Mouse (Mus musculus): ENCODE data around the gene Foxp4. TPM values are rescaled to one million over a fixed set of nuclear protein-coding genes. Genes with fewer than 3 reads are reported as not detected.

Foxp4 gene
- 26.9 and 28.1 TPM in 2 replicates for polyA plus RNA-seq (2016; fragmentation: Nextera tagmentation; extraction: Ambion mirVana)

- H3K4me1 ChIP-seq = peaks cover 69% of the 10 kb centered on the region
- peaks cover 26% of the 10 kb centered on the region for H3K36me3 ChIP-seq (replicated peaks)
- 0 out of 2 replicates have a peak, but pooled peaks cover 3% of the 10 kb centered on the region for H3K9me3 ChIP-seq
- H3K27me3 ChIP-seq (replicated peaks; ENCODE audit: low read depth, poor library complexity, severe bottlenecking) = peaks cover 9% of the 10 kb centered on the region; the same call in 1 of the 2 replicates
- DNase-seq (ENCODE audit: low spot score) = peak; percentile 96
- H3K27ac ChIP-seq (replicated peaks) = peak within 1 kb of the TSS; percentile 99
- under 1% methylated on average over 91 of the region's 91 CpGs for WGBS
- H3K4me3 ChIP-seq = peak within 1 kb of the TSS; percentile 89
Observed at GRCm38 (mm10) chr17:47924383-47925339, at the start of gene Foxp4. TSS of gene Foxp4 (minus strand) at chr17:47924645.

- WGBS = 1% methylated on average over 61 of the region's 61 CpGs
- Histone ChIP-seq H3K36me3 (replicated peaks) (no peaks in the 10 kb centered on the region), H3K9me3 (no peaks in the 10 kb centered on the region), H3K27ac (replicated peaks) (peak overlapping the region; percentile 91), H3K27me3 (replicated peaks; ENCODE audit: low read depth, poor library complexity, severe bottlenecking) (peaks cover 40% of the 10 kb centered on the region), H3K4me1 (peaks cover 54% of the 10 kb centered on the region), H3K4me3 (peak overlapping the region; percentile 57)
- peak; percentile 90 for DNase-seq (ENCODE audit: low spot score)
Observed at GRCm38 (mm10) chr17:47973563-47974472, 49.4 kb upstream of the Foxp4 start.

GRCm38 (mm10) chr17:47965885-47966505 lies 41.5 kb upstream of the Foxp4 start:
- Histone ChIP-seq H3K4me3 (no peak overlapping the region), H3K9me3 (no peaks in the 10 kb centered on the region), H3K4me1 (peaks cover 27% of the 10 kb centered on the region), H3K36me3 (replicated peaks) (no peaks in the 10 kb centered on the region), H3K27ac (replicated peaks) (peak overlapping the region; percentile 71), H3K27me3 (replicated peaks; ENCODE audit: low read depth, poor library complexity, severe bottlenecking) (peaks cover 3% of the 10 kb centered on the region; the same call in 1 of the 2 replicates)
- 61% methylated on average over 12 of the region's 12 CpGs for WGBS
- no peak for DNase-seq (ENCODE audit: low spot score)

- DNase-seq (ENCODE audit: low spot score) = peak; percentile 38
- no peaks in the 10 kb centered on the region for H3K36me3 ChIP-seq (replicated peaks)
- H3K4me1 ChIP-seq = peaks cover 38% of the 10 kb centered on the region
- peaks cover 22% of the 10 kb centered on the region for H3K27me3 ChIP-seq (replicated peaks; ENCODE audit: low read depth, poor library complexity, severe bottlenecking)
- WGBS = 54% methylated on average over 10 of the region's 10 CpGs
- no peak overlapping the region for H3K4me3 ChIP-seq
- peak overlapping the region; percentile 7; the same call in 1 of the 2 replicates for H3K27ac ChIP-seq (replicated peaks)
- no peaks in the 10 kb centered on the region for H3K9me3 ChIP-seq
Observed at GRCm38 (mm10) chr17:47958046-47958790, 33.8 kb upstream of the Foxp4 start.

GRCm38 (mm10) chr17:47956486-47956885 lies 32.0 kb upstream of the Foxp4 start:
- Histone ChIP-seq H3K4me3 (no peak overlapping the region), H3K27ac (replicated peaks) (no peak overlapping the region), H3K36me3 (replicated peaks) (no peaks in the 10 kb centered on the region), H3K27me3 (replicated peaks; ENCODE audit: low read depth, poor library complexity, severe bottlenecking) (peaks cover 39% of the 10 kb centered on the region), H3K4me1 (peaks cover 53% of the 10 kb centered on the region), H3K9me3 (no peaks in the 10 kb centered on the region)
- no peak for DNase-seq (ENCODE audit: low spot score)
- WGBS = 94% methylated on average over 8 of the region's 8 CpGs

GRCm38 (mm10) chr17:47955054-47955741 lies 30.8 kb upstream of the Foxp4 start:
- WGBS = 59% methylated on average over 12 of the region's 12 CpGs

GRCm38 (mm10) chr17:47953231-47953630 lies 28.8 kb upstream of the Foxp4 start:
- 32% methylated on average over 5 of the region's 5 CpGs for WGBS

More at GRCm38 (mm10) chr17:47955054-47955741, 30.8 kb upstream of the Foxp4 start:
- no peak overlapping the region for H3K4me3 ChIP-seq
- H3K27me3 ChIP-seq (replicated peaks; ENCODE audit: low read depth, poor library complexity, severe bottlenecking) = peaks cover 46% of the 10 kb centered on the region
- peak overlapping the region; percentile 73 for H3K27ac ChIP-seq (replicated peaks)
- H3K4me1 ChIP-seq = peaks cover 54% of the 10 kb centered on the region
- H3K36me3 ChIP-seq (replicated peaks) = no peaks in the 10 kb centered on the region
- H3K9me3 ChIP-seq = no peaks in the 10 kb centered on the region
- DNase-seq (ENCODE audit: low spot score) = no peak

GRCm38 (mm10) chr17:47952368-47953081 lies 28.1 kb upstream of the Foxp4 start:
- Histone ChIP-seq H3K36me3 (replicated peaks) (no peaks in the 10 kb centered on the region), H3K9me3 (no peaks in the 10 kb centered on the region), H3K4me3 (peak overlapping the region; percentile 28; the same call in 1 of the 2 replicates), H3K27me3 (replicated peaks; ENCODE audit: low read depth, poor library complexity, severe bottlenecking) (peaks cover 66% of the 10 kb centered on the region), H3K27ac (replicated peaks) (peak overlapping the region; percentile 72), H3K4me1 (peaks cover 47% of the 10 kb centered on the region)
- DNase-seq (ENCODE audit: low spot score) = no peak
- 23% methylated on average over 12 of the region's 12 CpGs for WGBS

More at GRCm38 (mm10) chr17:47953231-47953630, 28.8 kb upstream of the Foxp4 start:
- peaks cover 59% of the 10 kb centered on the region for H3K27me3 ChIP-seq (replicated peaks; ENCODE audit: low read depth, poor library complexity, severe bottlenecking)
- no peak overlapping the region for H3K4me3 ChIP-seq
- H3K9me3 ChIP-seq = no peaks in the 10 kb centered on the region
- peaks cover 49% of the 10 kb centered on the region for H3K4me1 ChIP-seq
- no peak for DNase-seq (ENCODE audit: low spot score)
- no peak overlapping the region; the same call in 1 of the 2 replicates for H3K27ac ChIP-seq (replicated peaks)
- H3K36me3 ChIP-seq (replicated peaks) = no peaks in the 10 kb centered on the region

GRCm38 (mm10) chr17:47951452-47951851 lies 27.0 kb upstream of the Foxp4 start:
- no peak overlapping the region for H3K27ac ChIP-seq (replicated peaks)
- 64% methylated on average over 13 of the region's 13 CpGs for WGBS
- H3K9me3 ChIP-seq = no peaks in the 10 kb centered on the region
- H3K4me1 ChIP-seq = peaks cover 58% of the 10 kb centered on the region
- peak; percentile 40 for DNase-seq (ENCODE audit: low spot score)
- peaks cover 76% of the 10 kb centered on the region for H3K27me3 ChIP-seq (replicated peaks; ENCODE audit: low read depth, poor library complexity, severe bottlenecking)
- no peak overlapping the region for H3K4me3 ChIP-seq
- no peaks in the 10 kb centered on the region for H3K36me3 ChIP-seq (replicated peaks)

- H3K27me3 ChIP-seq (replicated peaks; ENCODE audit: low read depth, poor library complexity, severe bottlenecking) = peaks cover 76% of the 10 kb centered on the region
- no peak overlapping the region; the same call in 1 of the 2 replicates for H3K27ac ChIP-seq (replicated peaks)
- WGBS = 69% methylated on average over 5 of the region's 5 CpGs
- no peaks in the 10 kb centered on the region for H3K36me3 ChIP-seq (replicated peaks)
- no peak overlapping the region for H3K4me3 ChIP-seq
- no peaks in the 10 kb centered on the region for H3K9me3 ChIP-seq
- no peak for DNase-seq (ENCODE audit: low spot score)
- peaks cover 60% of the 10 kb centered on the region for H3K4me1 ChIP-seq
Observed at GRCm38 (mm10) chr17:47950831-47951230, 26.4 kb upstream of the Foxp4 start.

All from embryonic facial prominence, embryonic 10.5 days (tissue).